Mouse (Mus musculus): Measurements from ENCODE around the gene Gm49380.

DNA sequence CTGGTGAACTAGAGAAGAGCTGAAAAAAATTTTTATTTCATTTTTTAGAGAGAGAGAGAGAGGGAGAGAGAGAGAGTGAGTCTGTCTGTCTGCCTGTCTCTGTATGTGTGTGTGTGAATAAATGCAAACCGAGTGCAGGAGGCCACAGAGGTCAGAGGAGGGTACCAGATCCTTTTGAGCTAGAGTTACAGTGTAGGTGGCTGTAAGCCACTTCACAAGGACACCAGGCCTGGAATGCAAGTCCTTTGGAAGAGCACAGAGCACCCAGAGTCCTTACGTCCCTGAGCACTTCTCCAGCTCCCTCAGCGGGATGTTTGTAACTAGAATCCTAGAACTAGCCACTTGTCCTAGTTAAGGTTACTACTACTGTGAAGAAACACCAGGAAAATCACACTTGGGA lies 46.6 kb upstream of the Gm49380 start:
- TF ChIP-seq CTCF (IDR thresholded peaks at IDR 0.05): no peak
- TF ChIP-seq EP300 (IDR thresholded peaks at IDR 0.05): no peak

Data from lung, postnatal 0 days (tissue).